Mouse (Mus musculus) liver, embryonic 14.5 days (tissue): ENCODE measurements around the gene Klf16.

Experiments used
- CTCF ChIP-seq: IDR thresholded peaks from 2 replicates; pipeline ENCODE4 v1.5.1; 2016; ENCODE audit warnings: antibody characterized with exemption, low read depth, control low read depth
- EP300 ChIP-seq: IDR thresholded peaks from 2 replicates; pipeline ENCODE4 v1.6.1; 2016; ENCODE audit warnings: antibody characterized with exemption, low read depth

DNA sequence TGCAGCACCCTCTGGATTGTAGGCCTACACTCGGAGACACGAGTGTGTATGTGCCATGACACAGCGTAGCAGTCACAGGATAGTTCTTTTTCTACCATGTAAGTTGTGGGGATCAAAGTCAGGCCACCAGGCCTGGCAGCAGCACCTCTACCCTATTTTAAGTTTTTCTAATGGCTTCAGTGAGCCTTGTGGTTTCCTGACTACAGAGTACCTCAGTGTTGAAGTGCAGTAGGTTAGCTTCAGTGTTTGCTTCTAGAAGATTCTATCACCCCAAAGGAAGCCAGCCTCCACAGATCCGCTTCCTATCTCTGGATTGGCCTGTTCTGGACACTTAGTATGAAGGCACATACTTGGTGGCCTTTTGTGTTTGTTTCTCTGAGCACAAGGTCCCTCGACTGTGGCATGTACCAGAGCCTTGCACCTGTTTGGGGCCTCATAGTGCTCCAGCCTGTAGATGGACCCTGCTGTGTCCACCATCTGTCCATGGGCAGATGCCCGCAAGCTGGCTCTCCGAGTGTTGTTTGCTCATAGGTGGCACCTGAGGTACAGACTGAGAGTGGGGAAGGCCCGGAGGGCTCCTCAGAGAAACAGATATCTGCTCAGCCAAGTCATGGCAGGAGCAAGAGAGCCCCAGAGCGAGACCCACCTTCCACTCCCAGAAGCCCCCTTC is 33.1 kb upstream of the Klf16 start:
- TF ChIP-seq CTCF (no peak), EP300 (no peak)
